Mouse (Mus musculus) small intestine, adult 2 months (tissue): ENCODE measurements at regions not wholly inside any gene's neighbourhood (a gene's known extent, or its start where the extent isn't known, plus 50 kb on each side); places are given as distances from the start of the nearest gene placed in this dataset.

Experiments used
- CTCF ChIP-seq: fragments of 200-500 bp; IDR thresholded peaks from 2 replicates; pipeline ENCODE4 v1.5.1; 2012; ENCODE audit warnings: low read depth, mild to moderate bottlenecking, control low read depth, inconsistent platforms, low read length, moderate library complexity, mixed read lengths; ENCODE audit not compliant: insufficient replicate concordance, insufficient read length; ENCODE audit errors: extremely low read depth
- POLR2A ChIP-seq: fragments of 200-500 bp; IDR thresholded peaks from 2 replicates; pipeline ENCODE4 v1.6.1; 2012; ENCODE audit warnings: low read depth, mild to moderate bottlenecking, control low read depth, inconsistent platforms, low read length, moderate library complexity

DNA sequence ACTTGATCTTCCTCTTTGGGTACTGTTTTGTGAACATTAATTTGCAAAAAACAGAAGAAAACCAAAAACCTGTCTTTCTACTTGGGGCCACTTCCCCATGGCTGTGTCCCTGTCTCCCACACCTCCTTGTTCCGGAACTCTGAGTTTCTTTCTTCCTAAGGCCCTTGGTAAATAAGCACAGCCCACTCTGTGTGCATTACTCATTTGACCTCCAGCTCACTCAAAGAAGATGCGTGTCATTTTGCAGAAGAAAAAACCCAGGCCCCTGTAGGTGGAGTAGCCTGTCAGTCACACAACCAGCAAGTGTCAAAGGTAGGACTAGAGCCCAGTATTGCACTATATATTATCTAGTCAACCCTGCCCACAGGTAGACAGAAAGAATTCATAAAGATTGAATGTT is 915.1 kb upstream of the Lrrc6 start:
- TF ChIP-seq CTCF (no peak), POLR2A (no peak)
